Mouse (Mus musculus) liver (tissue): ENCODE measurements around the gene Tmcc2.

Experiments
- DNase-seq: peaks from one replicate; pipeline ENCODE4 v3.0.0-alpha.2; 2020; ENCODE audit warnings: mixed read lengths

Tmcc2 gene

GRCm38 (mm10) chr1:132310754-132311153 is 80.3 kb downstream of the Tmcc2 start:
- DNase-seq, result no peak

GRCm38 (mm10) chr1:132308674-132309073 is 82.4 kb downstream of the Tmcc2 start:
- no peak for DNase-seq

GRCm38 (mm10) chr1:132307962-132308361 is 83.1 kb downstream of the Tmcc2 start:
- DNase-seq, result no peak

DNA sequence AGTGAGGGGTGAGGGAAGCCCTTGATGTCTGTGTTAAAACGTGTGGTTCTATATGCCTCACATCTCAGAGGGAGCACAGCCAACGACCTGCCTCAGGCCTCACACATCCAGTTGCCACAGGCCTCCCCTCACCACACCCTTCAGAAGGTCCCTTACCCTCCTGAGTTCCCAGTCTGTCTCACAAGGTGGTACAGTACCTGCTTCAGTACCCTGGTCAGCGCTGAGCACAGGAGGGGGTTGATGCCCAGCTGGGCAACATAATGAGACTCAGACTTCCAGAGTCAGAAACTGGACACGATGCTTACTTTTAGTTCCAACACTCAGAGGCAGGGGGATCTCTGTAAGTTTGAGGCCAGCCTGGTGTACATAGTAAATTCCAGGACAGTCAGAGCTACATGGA is 84.3 kb downstream of the Tmcc2 start:
- DNase-seq, result no peak
